Mouse (Mus musculus): ENCODE data around the gene Luzp1. TPM values are rescaled to one million over a fixed set of nuclear protein-coding genes. Genes with fewer than 3 reads are reported as not detected.
A peak's percentile ranks its signal among the peaks of the same experiment; 100 is the strongest.

The Luzp1 gene
- polyA plus RNA-seq, 1 experiment from 2014 or later: 82.9 TPM

DNA sequence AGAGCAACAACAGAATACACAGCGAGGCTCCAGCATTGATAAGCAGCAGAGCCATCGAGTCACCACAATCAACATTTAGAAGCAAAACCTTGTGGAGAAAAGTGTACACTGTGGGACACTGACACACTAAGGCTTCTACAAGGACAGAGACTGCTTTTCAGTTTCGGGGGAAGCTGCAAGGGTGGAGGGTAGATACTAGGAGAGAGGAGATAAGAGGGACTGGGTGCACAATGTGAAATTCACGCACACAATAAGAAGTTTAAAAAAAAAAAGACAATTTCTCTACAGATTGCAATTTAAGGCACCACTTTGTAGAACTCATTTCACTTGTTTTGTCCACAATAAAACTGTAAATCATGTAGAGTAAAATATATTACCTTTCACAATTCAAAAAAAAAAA, 118.4 kb downstream of the Luzp1 start:
- Histone ChIP-seq H3K4me3 (ENCODE audit: low read depth, low read length) (no peak overlapping the region), H3K27me3 (replicated peaks; ENCODE audit: control insufficient read depth, insufficient read depth, low read length) (no peaks in the 10 kb centered on the region), H3K9me3 (ENCODE audit: control insufficient read depth) (no peaks in the 10 kb centered on the region), H3K4me1 (replicated peaks; ENCODE audit: control insufficient read depth, insufficient read depth, low read length) (no peaks in the 10 kb centered on the region), H3K9ac (ENCODE audit: low read depth, low read length) (no peak overlapping the region), H3K36me3 (ENCODE audit: control insufficient read depth, insufficient read depth) (peaks cover 9% of the 10 kb centered on the region; the same call in 1 of the 2 replicates), H3K4me2 (replicated peaks; ENCODE audit: low read depth) (no peak overlapping the region), H3K27ac (ENCODE audit: low read depth, low read length) (no peak overlapping the region)
- TF ChIP-seq CTCF (IDR thresholded peaks at IDR 0.05; ENCODE audit: low read depth): no peak
- ATAC-seq: no peak
- WGBS: 84% methylated on average over 4 of the region's 4 CpGs

GRCm38 (mm10) chr4:136592111-136592510, 122.5 kb downstream of the Luzp1 start:
- TF ChIP-seq CTCF (IDR thresholded peaks at IDR 0.05; ENCODE audit: low read depth): no peak
- Histone ChIP-seq H3K27ac (ENCODE audit: low read depth, low read length) (no peak overlapping the region), H3K4me1 (replicated peaks; ENCODE audit: control insufficient read depth, insufficient read depth, low read length) (no peaks in the 10 kb centered on the region), H3K4me3 (ENCODE audit: low read depth, low read length) (no peak overlapping the region), H3K27me3 (replicated peaks; ENCODE audit: control insufficient read depth, insufficient read depth, low read length) (no peaks in the 10 kb centered on the region), H3K9ac (ENCODE audit: low read depth, low read length) (no peak overlapping the region), H3K9me3 (ENCODE audit: control insufficient read depth) (no peaks in the 10 kb centered on the region), H3K36me3 (ENCODE audit: control insufficient read depth, insufficient read depth) (peaks cover 9% of the 10 kb centered on the region; the same call in 1 of the 2 replicates), H3K4me2 (replicated peaks; ENCODE audit: low read depth) (no peak overlapping the region)
- WGBS: 34% methylated on average over 4 of the region's 4 CpGs
- ATAC-seq: no peak

- Histone ChIP-seq H3K4me2 (replicated peaks; ENCODE audit: low read depth) (no peak overlapping the region), H3K4me1 (replicated peaks; ENCODE audit: control insufficient read depth, insufficient read depth, low read length) (no peaks in the 10 kb centered on the region), H3K4me3 (ENCODE audit: low read depth, low read length) (no peak overlapping the region), H3K27me3 (replicated peaks; ENCODE audit: control insufficient read depth, insufficient read depth, low read length) (no peaks in the 10 kb centered on the region), H3K36me3 (ENCODE audit: control insufficient read depth, insufficient read depth) (peaks cover 9% of the 10 kb centered on the region; the same call in 1 of the 2 replicates), H3K9me3 (ENCODE audit: control insufficient read depth) (no peaks in the 10 kb centered on the region), H3K9ac (ENCODE audit: low read depth, low read length) (no peak overlapping the region), H3K27ac (ENCODE audit: low read depth, low read length) (no peak overlapping the region)
- no peak for ATAC-seq
- TF ChIP-seq CTCF (IDR thresholded peaks at IDR 0.05; ENCODE audit: low read depth): no peak
- 81% methylated on average over 2 of the region's 2 CpGs for WGBS
Observed at GRCm38 (mm10) chr4:136594006-136594405, 124.4 kb downstream of the Luzp1 start.

DNA sequence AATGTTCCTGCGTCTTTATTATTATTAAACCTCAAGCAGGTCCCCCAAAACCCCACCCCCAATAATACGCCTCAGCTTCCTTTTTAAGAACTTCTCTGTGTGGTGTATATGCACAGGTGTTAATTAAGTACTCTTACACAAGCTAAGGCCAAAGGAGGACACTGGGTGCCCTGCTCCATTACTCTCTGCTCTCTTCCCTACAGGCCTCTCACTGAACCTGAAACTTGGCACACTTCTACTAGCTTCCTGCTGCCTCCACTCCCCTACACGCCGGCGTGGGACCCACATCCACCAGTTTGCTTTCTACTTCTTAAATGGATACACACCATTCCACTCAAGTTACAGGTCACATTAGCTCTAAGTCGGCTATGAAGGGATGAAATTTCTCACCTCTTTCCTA, 125.7 kb downstream of the Luzp1 start:
- Histone ChIP-seq H3K9ac (ENCODE audit: low read depth, low read length) (no peak overlapping the region), H3K27ac (ENCODE audit: low read depth, low read length) (no peak overlapping the region), H3K36me3 (ENCODE audit: control insufficient read depth, insufficient read depth) (peaks cover 6% of the 10 kb centered on the region; the same call in 1 of the 2 replicates), H3K27me3 (replicated peaks; ENCODE audit: control insufficient read depth, insufficient read depth, low read length) (no peaks in the 10 kb centered on the region), H3K4me1 (replicated peaks; ENCODE audit: control insufficient read depth, insufficient read depth, low read length) (no peaks in the 10 kb centered on the region), H3K4me3 (ENCODE audit: low read depth, low read length) (no peak overlapping the region), H3K4me2 (replicated peaks; ENCODE audit: low read depth) (no peak overlapping the region), H3K9me3 (ENCODE audit: control insufficient read depth) (no peaks in the 10 kb centered on the region)
- 75% methylated on average over 6 of the region's 6 CpGs for WGBS
- no peak for ATAC-seq
- no peak for TF ChIP-seq CTCF (IDR thresholded peaks at IDR 0.05; ENCODE audit: low read depth)

- Histone ChIP-seq H3K36me3 (ENCODE audit: control insufficient read depth, insufficient read depth) (no peaks in the 10 kb centered on the region), H3K9me3 (ENCODE audit: control insufficient read depth) (no peaks in the 10 kb centered on the region), H3K4me2 (replicated peaks; ENCODE audit: low read depth) (no peak overlapping the region), H3K9ac (ENCODE audit: low read depth, low read length) (no peak overlapping the region), H3K4me3 (ENCODE audit: low read depth, low read length) (no peak overlapping the region), H3K27me3 (replicated peaks; ENCODE audit: control insufficient read depth, insufficient read depth, low read length) (no peaks in the 10 kb centered on the region), H3K4me1 (replicated peaks; ENCODE audit: control insufficient read depth, insufficient read depth, low read length) (0 out of 2 replicates have a peak, but pooled peaks cover 5% of the 10 kb centered on the region), H3K27ac (ENCODE audit: low read depth, low read length) (no peak overlapping the region)
- WGBS: 73% methylated on average over 7 of the region's 7 CpGs
- ATAC-seq: no peak
- no peak for TF ChIP-seq CTCF (IDR thresholded peaks at IDR 0.05; ENCODE audit: low read depth)
Observed at GRCm38 (mm10) chr4:136598268-136598876, 128.8 kb downstream of the Luzp1 start.

GRCm38 (mm10) chr4:136599869-136600268, 130.3 kb downstream of the Luzp1 start:
- H3K27ac ChIP-seq (ENCODE audit: low read depth, low read length): no peak overlapping the region
- no peaks in the 10 kb centered on the region for H3K9me3 ChIP-seq (ENCODE audit: control insufficient read depth)
- H3K4me3 ChIP-seq (ENCODE audit: low read depth, low read length): no peak overlapping the region
- no peak overlapping the region for H3K4me2 ChIP-seq (replicated peaks; ENCODE audit: low read depth)
- H3K4me1 ChIP-seq (replicated peaks; ENCODE audit: control insufficient read depth, insufficient read depth, low read length): 0 out of 2 replicates have a peak, but pooled peaks cover 5% of the 10 kb centered on the region
- H3K27me3 ChIP-seq (replicated peaks; ENCODE audit: control insufficient read depth, insufficient read depth, low read length): no peaks in the 10 kb centered on the region
- H3K36me3 ChIP-seq (ENCODE audit: control insufficient read depth, insufficient read depth): no peaks in the 10 kb centered on the region
- H3K9ac ChIP-seq (ENCODE audit: low read depth, low read length): no peak overlapping the region
- WGBS: 93% methylated on average over 3 of the region's 3 CpGs
- peak; percentile 48 for TF ChIP-seq CTCF (IDR thresholded peaks at IDR 0.05; ENCODE audit: low read depth)
- no peak for ATAC-seq

Measured in intestine, postnatal 0 days (tissue).